Mouse (Mus musculus): ENCODE data around the gene Phb.

Gene Phb

GRCm38 (mm10) chr11:95666529-95667149 is at the start of gene Phb:
Gene Phb (plus strand): TSS chr11:95666957.
- DNase-seq (ENCODE audit: low spot score), result peak; percentile 63

- DNase-seq (ENCODE audit: low spot score), result no peak
Measured at GRCm38 (mm10) chr11:95617785-95618465, 48.8 kb upstream of the Phb start.

- no peak for DNase-seq (ENCODE audit: low spot score)
Measured at GRCm38 (mm10) chr11:95619081-95619480, 47.7 kb upstream of the Phb start.

GRCm38 (mm10) chr11:95619886-95620444 is 46.8 kb upstream of the Phb start:
- no peak for DNase-seq (ENCODE audit: low spot score)

DNA sequence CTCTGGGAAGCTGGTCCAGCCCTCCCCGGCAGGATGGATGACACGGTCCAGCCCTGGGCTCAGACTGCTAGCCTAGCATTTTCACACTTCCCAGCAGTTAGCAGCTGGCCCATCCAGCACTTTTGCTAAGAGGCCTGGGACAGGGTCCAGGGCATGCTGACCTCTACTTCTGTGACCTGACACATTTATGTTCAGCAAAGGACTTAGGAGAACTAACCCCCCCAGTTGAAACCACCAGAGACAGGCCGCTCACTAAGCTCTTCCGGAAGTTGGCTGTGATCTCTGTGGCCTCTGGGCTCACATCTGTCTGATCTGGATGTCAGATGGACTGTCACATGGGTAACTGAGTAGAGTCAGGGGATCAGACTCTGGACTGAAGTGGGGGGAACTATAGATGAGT is 45.7 kb upstream of the Phb start:
- DNase-seq (ENCODE audit: low spot score), result no peak

DNA sequence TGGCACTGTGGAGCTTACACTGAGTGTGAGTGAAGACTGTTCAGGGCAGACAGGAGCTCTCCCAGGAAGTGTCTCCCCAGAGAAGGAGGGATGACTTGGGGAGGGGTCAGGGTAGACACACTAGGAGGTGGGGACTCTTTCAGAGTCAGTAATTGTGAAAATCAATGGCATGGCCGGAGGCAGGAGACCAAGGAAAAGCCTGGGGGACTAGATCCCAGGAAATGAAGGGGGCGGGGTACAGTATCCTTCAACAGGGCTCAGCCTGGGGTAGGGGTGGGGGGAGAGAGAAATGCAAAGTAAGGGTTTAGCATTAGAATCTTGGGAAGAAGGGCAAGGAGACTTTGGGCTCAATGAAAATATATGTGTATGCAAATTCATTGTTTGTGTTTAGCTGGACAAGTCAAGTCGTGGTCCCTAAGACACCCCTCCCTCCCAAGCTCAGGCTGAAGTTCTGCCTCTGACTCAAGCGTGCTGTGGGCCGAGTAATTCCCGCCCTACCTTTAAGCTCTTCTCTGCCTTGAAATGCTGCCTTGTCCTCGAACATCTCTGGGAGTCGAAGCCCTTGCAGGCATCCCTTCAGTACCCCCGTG is 45.1 kb upstream of the Phb start:
- no peak for DNase-seq (ENCODE audit: low spot score)

GRCm38 (mm10) chr11:95622426-95622825 is 44.3 kb upstream of the Phb start:
- no peak for DNase-seq (ENCODE audit: low spot score)

DNA sequence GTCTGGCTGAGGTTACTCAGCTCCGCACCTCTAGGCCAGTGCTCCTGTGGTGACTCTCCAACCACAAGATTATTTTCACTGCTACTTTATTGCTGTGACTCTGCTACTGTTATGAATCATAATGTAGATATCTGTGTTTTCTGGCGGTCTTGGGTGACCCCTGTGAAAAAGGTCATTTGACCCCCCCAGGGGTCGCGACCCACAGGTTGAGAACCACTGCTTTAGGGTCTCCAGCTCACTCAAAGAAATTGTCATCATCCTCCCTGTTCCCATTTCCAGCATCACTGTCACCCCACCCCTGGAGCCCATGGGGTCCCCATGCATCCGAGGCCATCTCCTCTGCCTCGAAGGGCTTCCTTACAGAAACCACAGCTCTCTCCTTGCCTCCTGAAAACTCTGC is 36.2 kb upstream of the Phb start:
- no peak for DNase-seq (ENCODE audit: low spot score)

DNA sequence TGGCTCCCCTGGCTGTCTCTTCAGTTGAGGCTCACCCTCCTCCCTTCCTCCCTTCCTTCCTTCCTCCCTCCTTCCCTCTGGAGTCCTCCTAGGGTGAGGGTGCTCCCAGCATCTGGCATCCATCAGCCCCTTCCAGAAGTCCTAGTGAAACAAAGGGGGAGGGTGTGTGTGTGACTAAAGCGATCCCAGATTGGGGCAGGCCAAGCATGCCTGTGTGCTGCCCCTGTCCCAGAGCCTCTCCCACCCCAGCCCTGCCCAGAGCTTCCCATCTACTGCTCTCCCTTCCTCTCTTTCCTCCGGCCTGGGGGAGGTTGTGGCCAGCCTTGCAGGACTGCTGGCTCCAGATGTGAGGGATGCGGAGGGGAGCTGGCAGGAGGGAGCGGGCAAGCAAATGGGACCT is 35.5 kb upstream of the Phb start:
- no peak for DNase-seq (ENCODE audit: low spot score)

DNA sequence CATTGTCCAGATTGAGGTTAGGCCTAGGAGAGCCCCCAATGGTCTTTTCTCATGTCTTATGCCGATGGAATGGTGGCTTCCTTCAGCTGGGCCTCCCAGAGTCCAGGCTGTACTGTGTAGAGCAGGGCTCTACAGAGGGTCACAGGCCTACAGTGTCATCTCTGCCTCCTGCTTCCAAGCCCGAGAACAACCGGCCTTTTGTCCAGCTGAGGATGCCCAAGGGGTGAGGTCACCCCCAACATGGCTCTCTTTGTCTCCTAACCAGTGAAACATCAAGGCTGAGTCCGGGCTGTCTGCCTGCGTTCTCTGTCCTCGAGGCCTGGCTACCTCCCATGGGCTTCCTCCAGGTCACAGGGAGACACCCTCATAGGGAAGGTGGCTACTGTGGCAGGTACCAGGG is 34.3 kb upstream of the Phb start:
- no peak for DNase-seq (ENCODE audit: low spot score)

DNA sequence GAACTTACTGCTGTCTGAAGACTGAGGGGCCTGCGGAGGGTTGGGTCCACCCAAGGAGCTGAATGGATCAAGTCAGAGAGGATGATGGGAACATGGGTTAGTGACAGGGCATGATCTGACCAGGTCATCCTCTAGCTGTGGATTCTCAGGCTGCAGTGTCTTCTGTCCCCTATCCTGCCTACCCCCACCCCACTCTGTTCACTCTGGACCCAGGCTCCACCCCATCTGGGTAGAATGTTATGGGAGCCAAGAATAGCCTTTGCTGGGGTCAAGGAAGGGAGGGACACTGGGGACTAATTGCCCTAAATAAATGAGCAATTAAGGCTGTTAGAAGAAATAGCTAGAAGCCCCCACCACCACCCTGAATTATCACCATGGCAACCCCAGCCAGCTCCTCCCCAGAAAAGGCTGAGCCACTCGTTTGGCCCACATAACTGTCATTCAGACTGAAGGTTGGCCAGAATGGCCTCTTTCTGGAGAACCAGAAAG is 33.2 kb upstream of the Phb start:
- DNase-seq (ENCODE audit: low spot score), result no peak

DNA sequence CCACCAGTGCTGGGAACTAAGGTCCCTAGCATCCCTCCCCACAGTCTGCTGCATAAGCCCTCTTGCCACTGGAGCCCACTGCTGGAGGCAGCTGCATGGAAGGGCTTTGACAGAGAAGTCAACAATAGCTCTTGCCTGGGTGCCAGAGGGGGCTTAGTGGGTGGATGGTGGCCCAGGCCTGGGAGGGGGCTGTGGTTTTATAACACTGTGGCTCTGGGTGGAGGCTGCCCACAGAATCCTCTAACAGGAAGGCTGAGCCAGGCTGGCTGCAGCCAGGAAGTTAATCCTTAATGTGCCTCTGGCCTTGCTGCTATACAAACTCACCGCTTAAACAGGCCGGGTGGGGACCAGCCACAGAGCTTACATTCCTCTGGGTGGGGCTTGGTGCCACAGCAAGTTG is 31.7 kb upstream of the Phb start:
- no peak for DNase-seq (ENCODE audit: low spot score)

GRCm38 (mm10) chr11:95640751-95641150 is 26.0 kb upstream of the Phb start:
- DNase-seq (ENCODE audit: low spot score), result no peak

DNA sequence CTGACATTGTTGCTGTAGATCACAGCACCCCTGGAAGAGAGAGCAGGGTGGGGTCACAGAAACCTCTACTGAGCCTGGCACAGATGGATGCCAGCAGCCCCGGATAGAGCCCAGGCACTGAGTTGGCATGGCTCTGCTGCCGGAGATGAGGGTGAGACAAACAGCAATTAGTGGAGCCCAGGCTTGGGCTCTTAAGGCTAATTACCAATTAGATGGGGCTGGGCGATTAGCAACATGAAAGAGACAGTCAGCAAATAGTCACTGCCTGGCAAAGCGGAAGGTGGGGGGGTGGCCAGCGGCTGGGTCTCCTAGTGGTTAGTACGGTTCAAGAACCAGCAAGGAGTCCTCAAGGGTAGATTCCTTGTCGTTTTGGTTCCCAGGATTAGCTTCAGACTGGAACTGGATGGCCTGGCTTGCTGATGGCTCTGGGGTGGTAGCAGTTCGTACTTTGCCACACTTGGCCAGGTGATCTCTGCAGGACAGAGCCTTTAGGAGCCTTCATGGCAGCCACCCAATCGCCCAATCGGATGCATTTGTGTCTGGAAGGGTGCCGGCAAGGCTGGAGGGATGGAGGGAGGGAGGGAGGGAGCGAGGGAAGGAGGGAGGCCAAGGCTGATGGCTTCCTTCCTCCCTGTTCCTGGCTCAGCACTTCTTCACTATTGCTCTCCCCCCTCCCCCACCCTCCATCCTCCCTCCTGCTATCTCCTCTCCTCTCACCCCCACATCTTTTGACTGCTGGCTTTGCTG is 24.1 kb upstream of the Phb start:
- DNase-seq (ENCODE audit: low spot score), result no peak

- no peak for DNase-seq (ENCODE audit: low spot score)
Measured at GRCm38 (mm10) chr11:95643856-95644255, 22.9 kb upstream of the Phb start.

GRCm38 (mm10) chr11:95644381-95644780 is 22.4 kb upstream of the Phb start:
- DNase-seq (ENCODE audit: low spot score), result no peak

- DNase-seq (ENCODE audit: low spot score), result no peak
Measured at GRCm38 (mm10) chr11:95645397-95646153, 21.2 kb upstream of the Phb start.

DNA sequence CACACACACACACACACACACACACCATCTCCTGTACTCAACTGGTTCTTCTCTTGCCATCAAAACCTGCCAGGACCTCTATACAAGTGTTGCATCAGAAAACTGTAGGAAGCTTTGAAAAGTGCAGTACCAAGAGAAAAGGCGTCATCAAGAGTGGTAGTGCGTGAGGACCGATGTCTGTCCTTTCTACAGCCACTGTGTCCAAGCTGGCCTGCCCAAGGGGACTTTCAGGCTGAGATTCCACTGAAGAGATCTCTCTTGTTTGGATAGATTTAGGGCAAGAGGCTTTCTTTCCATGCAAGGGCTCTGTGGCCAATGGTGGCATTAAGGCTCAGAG is 20.6 kb upstream of the Phb start:
- DNase-seq (ENCODE audit: low spot score), result no peak

- no peak for DNase-seq (ENCODE audit: low spot score)
Measured at GRCm38 (mm10) chr11:95647791-95648190, 19.0 kb upstream of the Phb start.

DNA sequence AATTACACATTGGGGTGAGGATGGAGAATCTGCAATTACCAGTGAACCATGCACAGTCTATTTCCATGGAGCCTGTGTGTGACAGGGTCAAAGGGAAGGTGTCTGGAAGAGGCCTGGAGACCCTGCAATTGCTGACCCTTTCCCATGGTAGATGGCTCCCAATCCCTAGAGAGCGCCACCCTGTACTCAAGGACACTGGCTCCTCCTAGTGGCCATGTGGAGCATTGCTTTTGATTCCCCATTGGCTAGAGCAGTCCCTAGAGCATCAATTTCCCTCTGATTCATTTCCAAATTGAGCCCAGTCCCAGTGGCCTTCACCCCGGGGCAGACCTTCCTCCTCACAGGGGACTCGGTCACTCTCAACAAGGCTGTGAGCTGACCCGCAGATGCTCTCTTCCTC is 17.9 kb upstream of the Phb start:
- DNase-seq (ENCODE audit: low spot score), result peak; percentile 49

DNA sequence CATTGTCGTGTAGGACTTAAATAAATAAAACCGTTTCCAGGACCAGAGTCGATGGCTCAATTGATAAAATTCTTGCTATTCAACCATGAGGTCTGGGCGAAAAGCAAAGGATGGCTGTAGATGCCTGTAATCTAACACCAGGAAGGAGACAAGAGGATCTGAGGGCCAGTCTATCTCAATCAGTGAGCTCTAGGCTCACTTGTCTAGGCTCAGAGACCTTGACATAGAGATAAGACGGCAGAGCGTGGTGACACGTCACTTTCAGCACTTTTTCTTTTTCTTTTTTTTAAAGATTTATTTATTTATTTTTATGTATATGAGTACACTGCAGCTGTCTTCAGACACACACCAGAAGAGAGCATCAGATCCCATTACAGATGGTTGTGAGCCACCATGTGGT is 17.2 kb upstream of the Phb start:
- no peak for DNase-seq (ENCODE audit: low spot score)

- DNase-seq (ENCODE audit: low spot score), result no peak
Measured at GRCm38 (mm10) chr11:95650001-95650400, 16.8 kb upstream of the Phb start.

Measured in urinary bladder, postnatal 10 days (tissue).